Mouse (Mus musculus): Measurements from ENCODE around the gene Rbp7. TPM values are rescaled to one million over a fixed set of nuclear protein-coding genes. Genes with fewer than 3 reads are reported as not detected.
"Not testable (repeated sequence)": the region's sequence is repeated elsewhere in the genome, so short reads cannot be mapped to it uniquely, and the experiment has no call there.

Rbp7 gene
- total RNA-seq (2021): not detected

DNA sequence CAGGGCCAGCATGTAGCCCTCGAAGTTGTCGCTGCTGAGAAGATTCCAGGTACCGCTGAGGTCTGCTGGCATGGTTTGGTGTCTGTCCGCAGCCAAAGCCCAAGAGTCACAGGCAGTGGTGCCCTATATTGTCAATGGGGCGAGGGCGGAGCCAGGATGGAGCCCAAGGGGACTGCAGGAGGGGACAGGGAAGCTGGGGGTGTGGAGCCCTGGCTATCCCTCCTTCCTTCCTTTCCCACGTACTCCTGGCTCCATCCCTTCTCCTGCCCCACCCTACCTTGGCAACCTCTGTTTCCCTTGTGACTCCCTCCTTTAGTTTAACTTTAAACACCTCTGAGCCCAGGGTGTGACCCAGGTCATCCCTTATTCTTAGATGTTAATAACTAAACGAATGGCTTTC is at the start of gene Rbp7:
TSS of gene Rbp7 (minus strand) at position 100 of the 400 bp plus-strand sequence.
- DNase-seq (ENCODE audit: extremely low spot score in 1 of 2, low spot score in 1 of 2): no peak

DNA sequence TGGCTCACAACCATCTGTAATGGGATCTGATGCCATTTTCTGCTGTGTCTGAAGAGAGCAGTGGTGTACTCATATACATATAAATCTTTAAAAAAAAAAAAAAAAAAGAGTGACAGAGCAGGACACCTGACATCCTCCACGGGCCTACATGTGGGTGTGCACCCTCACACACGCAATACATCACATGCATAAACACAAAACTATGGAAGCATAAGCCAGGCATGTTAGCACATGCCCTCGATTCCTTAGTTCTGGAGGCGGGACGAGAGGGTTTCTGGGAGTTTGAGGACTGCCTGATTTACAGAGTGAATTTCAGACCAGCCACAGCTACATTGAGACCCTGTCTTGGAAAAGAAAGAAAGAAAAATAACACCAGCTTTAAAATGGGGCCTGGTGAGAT is 49.6 kb upstream of the Rbp7 start:
- no peak for DNase-seq (ENCODE audit: extremely low spot score in 1 of 2, low spot score in 1 of 2)

DNA sequence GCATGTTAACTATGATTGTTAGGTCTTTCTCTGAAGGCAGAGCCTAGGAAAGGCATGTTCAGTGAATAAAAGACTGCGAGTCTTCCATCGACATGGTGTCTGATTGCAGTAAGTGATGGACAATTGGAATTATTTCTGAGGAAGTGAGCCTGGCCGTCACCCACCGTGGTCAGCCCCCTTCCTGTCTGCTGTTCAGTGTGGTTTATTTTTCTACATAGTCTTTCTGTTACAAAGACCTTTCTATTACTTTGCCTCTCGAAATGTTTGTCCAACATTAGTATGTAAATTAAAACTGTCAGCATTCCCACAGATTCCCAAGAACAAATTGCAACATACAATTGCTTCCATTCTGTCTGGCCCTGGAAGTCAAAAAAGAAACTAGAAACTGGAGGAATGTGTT is 45.0 kb upstream of the Rbp7 start:
- no peak for DNase-seq (ENCODE audit: extremely low spot score in 1 of 2, low spot score in 1 of 2)

DNA sequence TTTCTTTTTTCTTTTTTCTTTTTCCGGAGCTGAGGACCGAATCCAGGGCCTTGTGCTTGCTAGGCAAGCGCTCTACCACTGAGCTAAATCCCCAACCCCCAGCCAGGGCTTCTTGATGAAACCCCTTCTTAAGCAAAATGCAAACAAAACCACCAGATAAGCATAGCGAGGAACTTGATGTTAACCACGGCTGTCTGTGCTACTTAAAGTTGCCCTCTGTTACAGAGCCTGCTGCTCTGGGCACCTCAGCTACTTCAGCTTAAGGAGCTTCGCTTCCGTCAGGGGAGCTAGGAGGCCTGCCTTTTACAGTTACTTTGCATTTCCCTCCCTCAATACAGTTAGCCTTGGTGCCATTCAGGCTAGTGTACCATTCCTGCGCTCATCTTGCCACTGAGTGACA is 44.1 kb upstream of the Rbp7 start:
- DNase-seq (ENCODE audit: extremely low spot score in 1 of 2, low spot score in 1 of 2): no peak

DNA sequence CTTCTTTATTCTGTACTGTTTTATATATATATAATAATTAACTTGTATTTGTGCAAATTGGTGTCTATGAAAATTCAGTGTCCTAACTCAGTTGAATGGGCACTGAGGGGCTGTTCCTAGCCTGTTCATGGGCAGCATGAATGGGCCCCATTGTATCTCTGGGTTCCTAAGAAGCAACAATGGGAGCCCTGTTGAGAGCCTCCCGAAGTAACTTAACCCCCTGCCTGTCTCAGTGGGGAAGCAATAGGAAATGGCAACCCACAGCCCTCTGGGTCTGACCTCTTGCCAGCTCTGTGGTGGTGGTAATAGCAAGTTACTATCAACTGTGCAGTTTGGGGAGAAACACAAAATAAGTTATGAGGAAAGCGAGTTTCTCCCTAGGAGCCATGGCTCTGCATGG is 41.8 kb upstream of the Rbp7 start:
- no peak for DNase-seq (ENCODE audit: extremely low spot score in 1 of 2, low spot score in 1 of 2)

DNA sequence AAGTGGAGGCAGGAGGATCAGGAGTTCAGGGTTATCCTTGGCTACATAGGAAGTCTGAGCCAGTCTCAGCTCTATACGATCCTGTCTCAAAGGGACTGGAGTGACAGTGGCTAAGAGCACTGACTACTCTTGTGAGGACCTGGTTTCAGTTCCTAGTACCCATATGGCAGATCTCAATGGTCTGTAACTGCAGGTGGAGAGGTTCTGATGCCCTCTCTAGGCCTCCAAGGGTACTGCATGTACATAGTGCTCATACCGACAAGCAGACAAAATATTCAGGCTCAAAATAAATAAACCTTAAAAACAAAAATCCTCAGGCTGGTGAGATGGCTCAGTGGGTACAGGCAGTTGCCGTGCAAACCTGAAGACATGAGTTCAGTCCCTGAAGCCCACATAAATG is 36.4 kb upstream of the Rbp7 start:
- DNase-seq (ENCODE audit: extremely low spot score in 1 of 2, low spot score in 1 of 2): no peak

DNA sequence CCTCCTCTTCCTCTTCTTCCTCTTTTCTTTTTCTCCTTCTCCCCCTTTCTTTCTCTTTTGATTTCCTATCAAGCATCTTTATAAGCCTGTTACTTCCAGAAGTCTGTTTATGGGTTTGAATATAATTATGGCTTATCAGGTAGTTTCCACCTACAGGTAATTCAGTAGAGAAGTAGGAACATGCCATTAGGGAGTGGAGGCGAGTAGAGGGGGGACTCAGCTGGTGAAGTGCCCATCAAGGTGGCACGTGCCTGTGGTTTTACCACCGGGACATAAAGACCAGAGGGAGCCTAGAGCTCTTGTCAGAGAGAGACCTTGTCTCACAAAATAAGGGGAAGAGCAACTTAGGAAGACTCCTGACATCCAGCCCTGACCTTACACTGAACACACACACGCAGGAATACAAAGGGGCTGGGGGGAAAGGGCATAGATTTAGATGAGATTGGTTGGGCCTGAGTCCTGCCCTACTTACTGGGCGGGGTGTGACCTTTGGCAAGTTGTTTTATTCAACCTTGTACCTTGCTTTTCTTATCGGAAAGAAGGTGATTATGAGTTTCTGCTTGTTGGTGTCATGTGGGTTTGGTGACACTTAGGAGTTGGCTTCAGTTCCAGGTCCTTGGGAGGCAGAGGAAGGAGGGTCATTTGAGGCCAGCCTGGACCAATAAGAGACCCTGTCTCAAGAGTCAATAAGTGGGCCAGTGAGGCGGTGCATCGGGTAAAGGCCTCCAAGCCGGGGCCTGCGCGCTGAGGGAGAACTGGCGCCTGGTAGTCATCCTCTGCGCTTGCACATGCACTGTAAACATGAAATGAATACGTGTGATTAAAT is 34.9 kb upstream of the Rbp7 start:
- DNase-seq (ENCODE audit: extremely low spot score in 1 of 2, low spot score in 1 of 2): no peak

DNA sequence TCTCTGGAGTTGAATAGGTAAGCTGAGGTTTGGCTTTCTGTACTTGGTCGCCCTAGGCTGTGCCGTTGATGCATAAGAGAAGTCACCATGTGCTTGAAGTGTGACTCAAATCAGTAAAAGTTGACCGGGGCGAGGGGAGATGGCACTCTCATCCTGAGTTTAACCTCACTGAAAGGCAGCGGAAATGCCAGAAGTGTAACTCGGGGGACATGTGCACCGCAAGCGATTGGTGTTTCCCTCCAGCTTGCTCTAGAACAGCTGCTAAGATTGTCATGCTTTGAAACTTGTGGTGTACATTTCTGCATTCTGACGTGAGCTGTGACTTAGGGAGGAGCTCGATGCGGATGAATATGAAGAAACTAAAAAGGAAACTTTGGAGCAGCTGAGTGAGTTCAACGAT is 33.0 kb upstream of the Rbp7 start:
- DNase-seq (ENCODE audit: extremely low spot score in 1 of 2, low spot score in 1 of 2): no peak

DNA sequence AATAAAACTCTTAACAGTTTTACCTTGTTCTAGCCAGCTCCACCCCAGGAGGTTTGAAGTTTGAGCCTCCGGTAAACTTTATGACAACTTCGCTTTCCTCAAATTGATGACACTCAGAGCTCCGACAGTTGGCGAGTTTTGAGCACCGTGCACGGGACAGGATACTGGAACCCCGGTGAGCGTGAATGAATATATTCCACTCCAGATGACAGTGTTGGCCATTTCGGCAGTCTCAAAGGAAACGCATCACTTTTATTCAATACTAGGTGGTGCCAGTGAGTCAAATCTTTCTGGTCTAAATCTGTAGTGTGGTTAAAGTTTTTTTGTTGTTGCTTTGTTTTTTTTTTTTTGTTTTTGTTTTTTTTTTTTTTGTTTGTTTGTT is 31.0 kb upstream of the Rbp7 start:
- DNase-seq (ENCODE audit: extremely low spot score in 1 of 2, low spot score in 1 of 2): peak in 1 of 2 experiments; percentile 11

DNA sequence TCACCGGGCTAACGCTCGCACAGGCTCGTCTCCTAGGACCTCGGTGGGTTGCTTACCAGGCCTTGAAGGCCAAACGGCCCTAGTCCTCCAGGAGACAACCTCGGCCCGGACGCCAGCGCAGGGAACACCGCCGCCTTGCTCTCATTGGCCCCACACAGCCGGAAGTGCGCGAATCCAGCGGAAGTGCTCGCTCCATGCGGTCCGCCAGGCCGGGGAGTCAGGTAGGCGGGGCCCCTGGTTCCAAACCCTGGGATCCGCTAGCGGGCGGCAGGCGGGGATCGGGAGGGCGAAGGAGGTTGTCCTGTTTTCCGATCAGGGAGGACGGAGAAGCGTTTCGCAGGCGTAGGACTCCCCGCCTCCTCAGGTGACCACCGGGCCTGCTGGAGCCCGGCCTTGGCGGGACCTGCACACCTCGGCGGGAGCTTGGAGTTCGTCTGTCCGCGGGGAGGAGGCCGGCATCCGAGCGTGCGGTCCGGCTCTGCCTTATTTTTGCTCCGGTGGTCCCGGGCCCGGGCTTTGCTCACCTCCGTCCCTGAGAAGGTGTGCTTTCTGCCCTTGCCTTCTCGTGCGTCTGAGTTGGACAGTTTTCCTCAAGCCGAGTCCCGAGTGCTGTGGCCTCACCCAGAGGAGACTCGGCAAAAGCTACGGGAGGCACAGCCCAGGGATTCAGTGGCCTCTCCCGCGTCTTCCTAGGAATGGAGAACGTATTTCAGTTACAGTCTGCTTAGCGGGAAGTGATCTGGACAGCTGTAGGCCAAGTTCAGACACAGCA is 30.5 kb upstream of the Rbp7 start, which contains the start of the genes Nmnat1 and Lzic:
TSS of gene Nmnat1 (minus strand) at position 150 of the 772 bp plus-strand sequence.
TSS of gene Lzic (plus strand) at position 177 of the 772 bp plus-strand sequence.
- DNase-seq (ENCODE audit: extremely low spot score in 1 of 2, low spot score in 1 of 2): peak; percentile 84 to 87

DNA sequence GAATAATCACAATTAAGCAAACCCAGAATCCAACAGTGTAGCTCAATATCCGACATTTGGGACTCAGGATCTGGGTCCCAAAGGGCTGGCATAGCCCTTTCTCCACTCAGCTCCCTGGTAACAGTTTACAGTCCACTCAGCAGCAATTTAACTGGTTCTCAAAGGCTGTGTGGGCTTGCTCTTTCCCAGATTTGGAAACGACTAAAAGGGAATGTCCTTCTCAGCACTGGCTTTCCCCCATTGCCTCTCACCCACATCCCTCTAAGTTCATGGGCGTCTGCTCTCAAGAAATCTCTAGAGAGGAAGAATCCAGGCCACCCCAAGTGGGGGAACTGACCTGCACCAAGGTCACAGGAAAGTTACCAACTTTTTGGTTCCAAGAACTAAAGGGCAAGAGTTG is 29.8 kb upstream of the Rbp7 start:
- no peak for DNase-seq (ENCODE audit: extremely low spot score in 1 of 2, low spot score in 1 of 2)

DNA sequence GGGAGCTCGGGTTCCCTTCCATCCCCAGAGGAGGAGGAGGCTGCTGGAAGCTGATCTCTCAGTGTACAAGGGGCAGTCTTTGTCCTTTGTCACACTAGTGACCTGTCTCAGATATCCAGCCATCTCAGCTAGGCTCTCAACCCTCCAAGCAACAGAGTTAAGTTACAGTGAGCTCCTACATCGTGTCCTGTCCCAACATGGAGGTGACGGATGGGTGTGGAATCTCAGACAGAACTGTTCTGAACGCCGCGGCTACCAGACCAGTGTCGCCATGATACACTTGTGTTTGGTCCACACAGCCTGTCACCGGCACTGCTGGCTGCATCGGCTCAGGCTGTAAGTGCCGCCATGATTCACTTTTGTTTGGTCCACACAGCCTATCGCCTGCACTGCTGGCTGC is 22.3 kb upstream of the Rbp7 start, which contains the start of gene Tmem274:
TSS of gene Tmem274 (plus strand) at position 301 of the 400 bp plus-strand sequence.
- DNase-seq (ENCODE audit: extremely low spot score in 1 of 2, low spot score in 1 of 2): no peak

DNA sequence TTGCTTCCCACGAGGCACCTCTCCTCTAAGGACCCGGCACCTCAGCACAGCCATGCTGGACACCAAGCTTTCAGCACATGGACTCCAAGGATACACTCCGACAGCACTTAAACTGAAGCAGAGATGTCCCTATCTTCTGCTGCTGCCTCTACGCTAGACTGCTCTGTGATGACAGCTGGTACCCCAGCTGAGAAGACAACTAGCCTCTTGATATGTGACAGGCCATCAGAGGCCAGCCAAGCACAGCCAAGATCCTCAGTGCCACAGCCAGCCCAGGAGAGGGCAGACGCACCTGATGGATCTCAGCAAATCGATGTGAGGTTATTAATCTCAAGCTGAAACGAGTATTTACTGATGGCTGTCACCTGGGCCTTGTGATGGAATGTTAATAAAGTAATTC is 20.3 kb upstream of the Rbp7 start:
- DNase-seq (ENCODE audit: extremely low spot score in 1 of 2, low spot score in 1 of 2): no peak

DNA sequence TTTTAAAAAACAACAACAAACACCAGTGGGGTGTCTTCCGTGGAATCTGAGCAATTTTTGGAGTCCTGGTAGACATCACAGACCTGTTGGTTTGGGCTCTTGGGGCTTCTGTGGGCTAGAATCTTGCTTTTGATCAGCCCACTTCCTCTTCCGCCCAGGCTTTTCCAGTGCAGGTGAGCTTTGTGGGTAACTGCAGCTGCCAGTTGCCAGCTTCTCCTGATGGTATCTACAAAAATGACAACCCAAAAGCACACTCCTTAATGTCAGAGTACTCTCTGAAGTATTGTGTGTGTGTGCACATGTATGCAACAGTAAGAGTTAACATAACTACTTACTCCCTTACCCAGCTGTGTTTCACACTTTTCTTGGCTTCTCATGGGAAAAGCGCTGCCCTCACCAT is 14.8 kb upstream of the Rbp7 start:
- no peak for DNase-seq (ENCODE audit: extremely low spot score in 1 of 2, low spot score in 1 of 2)

DNA sequence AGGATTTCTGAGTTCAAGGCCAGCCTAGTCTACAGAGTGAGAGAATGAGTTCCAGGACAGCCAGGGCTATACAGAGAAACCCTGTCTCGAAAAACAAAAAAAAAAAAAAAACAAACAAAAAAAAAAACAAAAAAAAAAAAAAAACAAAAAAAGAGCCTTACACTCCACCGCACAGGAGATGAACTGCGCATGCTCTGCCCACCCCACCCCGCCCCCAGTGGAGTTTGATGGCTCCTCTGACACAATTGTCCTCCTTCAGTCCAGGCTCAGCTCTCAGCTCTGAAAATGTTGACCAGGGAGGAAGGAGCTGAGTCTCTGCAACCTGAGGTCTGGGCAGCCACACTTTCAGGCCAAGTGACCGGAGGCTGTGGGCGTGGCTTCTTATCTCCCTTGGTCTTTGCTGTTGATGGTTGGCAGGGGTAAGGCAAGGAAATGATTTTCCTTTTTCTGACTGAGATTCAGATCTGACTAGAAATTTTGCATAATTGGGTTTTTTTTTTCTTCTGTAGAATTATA is 8.7 kb upstream of the Rbp7 start:
- DNase-seq (ENCODE audit: extremely low spot score in 1 of 2, low spot score in 1 of 2): no peak

DNA sequence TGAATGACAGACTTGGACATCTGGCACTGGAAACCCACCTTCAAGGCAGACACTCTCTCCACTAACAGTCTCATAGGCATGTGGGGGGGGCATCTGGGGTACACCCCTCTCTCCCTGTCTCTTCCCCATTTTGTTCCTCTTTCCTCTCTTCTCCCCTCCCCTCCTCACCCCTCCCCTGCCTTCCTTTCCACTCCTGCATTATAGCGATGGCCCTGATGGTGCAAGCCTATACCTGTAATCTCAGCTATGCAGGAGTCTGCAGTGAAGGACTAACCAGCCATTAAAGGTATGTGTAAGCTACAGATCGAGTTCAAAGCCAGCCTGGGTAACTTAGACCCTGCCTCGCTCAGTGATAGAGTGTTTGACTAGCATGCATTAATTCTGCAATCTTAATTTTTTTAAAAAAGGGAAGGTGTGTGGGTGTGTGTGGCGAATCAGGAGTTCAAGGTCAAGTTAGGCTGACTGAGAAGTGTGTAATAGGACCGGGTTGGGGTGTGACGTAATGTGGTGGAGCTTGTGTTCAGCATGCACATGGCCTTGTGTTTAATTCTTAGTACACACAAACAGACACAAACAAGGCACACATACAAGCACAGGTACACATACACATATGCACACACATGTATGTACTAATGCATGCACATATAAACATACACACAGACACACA is 7.7 kb upstream of the Rbp7 start:
- no peak for DNase-seq (ENCODE audit: extremely low spot score in 1 of 2, low spot score in 1 of 2)

DNA sequence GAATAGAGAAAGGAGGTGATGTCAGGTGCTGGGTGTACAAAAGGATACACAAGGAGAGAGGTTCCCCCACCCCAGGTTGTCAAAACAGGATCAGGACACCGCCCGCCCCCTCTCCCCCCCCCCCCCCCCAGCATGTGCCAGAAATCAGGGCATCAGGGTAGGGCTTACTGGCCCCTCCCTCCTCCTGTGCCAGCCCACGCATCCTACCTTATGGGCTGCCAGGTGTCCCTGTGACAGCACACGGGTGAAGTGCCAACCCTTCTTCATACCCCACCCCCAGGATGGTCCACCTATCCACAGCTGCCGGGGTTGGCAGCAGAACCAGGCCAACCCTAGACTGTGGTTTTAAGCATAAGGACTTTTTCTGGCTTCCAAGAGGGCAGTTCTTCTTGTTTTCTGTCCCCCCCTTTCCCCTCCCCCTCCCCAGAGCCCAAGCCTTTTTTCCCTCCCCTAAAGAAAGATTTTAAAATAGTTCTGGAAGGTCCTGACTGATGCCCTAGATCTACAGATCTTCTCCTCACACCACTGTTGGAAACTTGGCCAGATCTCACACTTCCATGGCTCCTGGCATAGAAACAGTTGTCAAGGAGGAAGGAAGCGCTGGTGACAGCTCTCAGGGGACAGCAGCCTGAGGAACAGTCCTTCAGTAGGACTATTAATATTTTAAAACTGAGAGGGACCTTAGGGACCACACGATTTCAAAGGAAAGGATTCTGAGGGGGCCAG is 7.0 kb upstream of the Rbp7 start:
- no peak for DNase-seq (ENCODE audit: extremely low spot score in 1 of 2, low spot score in 1 of 2)

DNA sequence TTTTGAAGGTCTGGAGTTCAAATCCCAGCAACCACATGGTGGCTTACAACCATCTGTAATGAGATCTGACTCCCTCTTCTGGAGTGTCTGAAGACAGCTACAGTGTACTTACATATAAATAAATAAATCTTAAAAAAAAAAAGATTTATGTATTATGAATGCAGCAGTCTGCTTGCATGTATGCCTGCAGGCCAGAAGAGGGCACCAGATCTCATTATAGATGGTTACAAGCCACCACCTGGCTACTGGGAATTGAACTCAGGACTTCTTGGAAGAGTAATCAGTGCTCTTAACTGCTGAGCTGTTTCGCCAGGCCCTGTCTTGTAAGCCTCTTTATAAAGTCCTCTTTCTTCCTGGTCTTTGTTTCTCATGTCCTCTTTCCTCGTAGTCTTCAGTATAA is 5.7 kb upstream of the Rbp7 start:
- not testable (repeated sequence) for DNase-seq (ENCODE audit: extremely low spot score in 1 of 2, low spot score in 1 of 2)

DNA sequence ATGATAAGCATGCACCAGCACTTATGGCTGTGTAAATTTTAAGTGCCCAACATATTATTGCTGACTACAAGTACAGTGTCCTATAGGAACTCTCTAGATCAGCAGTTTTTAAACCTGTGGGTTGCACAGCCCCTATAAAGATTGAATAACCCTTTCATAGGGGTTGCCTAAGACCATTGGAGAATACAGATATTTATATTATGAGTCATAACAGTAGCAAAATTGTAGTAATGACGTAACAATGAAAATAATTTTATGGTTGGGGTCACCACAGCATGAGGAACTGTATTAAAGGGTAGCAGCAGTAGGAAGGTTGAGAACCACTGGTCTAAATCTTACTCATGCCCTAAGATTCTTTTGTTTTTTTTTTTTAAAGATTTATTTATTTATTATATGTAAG is 4.6 kb upstream of the Rbp7 start:
- no peak for DNase-seq (ENCODE audit: extremely low spot score in 1 of 2, low spot score in 1 of 2)

DNA sequence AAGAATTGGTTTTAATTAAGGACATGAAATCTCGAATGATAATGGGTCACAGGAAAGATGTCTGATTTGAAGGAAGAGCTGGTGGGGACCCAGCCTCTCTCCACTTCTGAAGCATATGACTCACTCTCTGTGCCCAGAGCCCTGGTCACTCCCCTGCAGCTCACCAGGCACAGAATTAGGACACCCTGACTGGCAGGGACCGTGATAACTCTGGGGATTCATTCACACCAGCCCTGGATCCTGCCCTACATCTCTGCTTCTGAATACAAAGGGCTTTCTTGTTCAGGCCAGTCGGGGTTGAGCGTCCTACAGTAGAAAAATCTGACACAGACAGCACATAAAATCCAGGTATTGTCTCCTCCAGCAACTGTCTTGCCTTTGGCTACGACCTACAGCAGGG is 3.7 kb upstream of the Rbp7 start:
- no peak for DNase-seq (ENCODE audit: extremely low spot score in 1 of 2, low spot score in 1 of 2)
